Mouse (Mus musculus) limb, embryonic 12.5 days (tissue): ENCODE measurements around the gene Chst8. TPM values are rescaled to one million over a fixed set of nuclear protein-coding genes. Genes with fewer than 3 reads are reported as not detected.

Source experiments
- ATAC-seq: fragments of 200-750 bp; cut with Nextera tagmentation; 2 replicates; pipeline ENCODE4 v1.8.0; 2017; ENCODE audit warnings: low read depth, moderate TSS enrichment; ENCODE audit not compliant: insufficient number of reproducible peaks, insufficient read depth, low FRiP score, low TSS enrichment
- H3K27ac ChIP-seq: fragments of 300-500 bp; sonication (generic); 2 replicates; pipeline ENCODE4 v1.5.1; 2016; ENCODE audit warnings: mild to moderate bottlenecking, moderate library complexity
- H3K27me3 ChIP-seq: fragments of 300-500 bp; sonication (generic); 2 replicates; pipeline ENCODE4 v1.6.1; 2016; ENCODE audit warnings: mild to moderate bottlenecking, moderate library complexity
- H3K36me3 ChIP-seq: fragments of 300-500 bp; sonication (generic); 2 replicates; pipeline ENCODE4 v1.6.1; 2016; ENCODE audit warnings: mild to moderate bottlenecking, moderate library complexity
- H3K4me1 ChIP-seq: fragments of 300-500 bp; sonication (generic); replicated peaks from 2 replicates; pipeline ENCODE4 v1.6.1; 2016
- H3K4me2 ChIP-seq: fragments of 300-500 bp; sonication (generic); 2 replicates; pipeline ENCODE4 v1.6.1; 2016; ENCODE audit warnings: mild to moderate bottlenecking, moderate library complexity
- H3K4me3 ChIP-seq: fragments of 300-500 bp; sonication (generic); replicated peaks from 2 replicates; pipeline ENCODE4 v1.5.1; 2016; ENCODE audit warnings: mild to moderate bottlenecking
- H3K9ac ChIP-seq: fragments of 300-500 bp; sonication (generic); replicated peaks from 2 replicates; pipeline ENCODE4 v1.6.1; 2016; ENCODE audit warnings: mild to moderate bottlenecking, moderate library complexity
- H3K9me3 ChIP-seq: fragments of 300-500 bp; sonication (generic); 2 replicates; pipeline ENCODE4 v1.6.1; 2016; ENCODE audit warnings: mild to moderate bottlenecking, moderate library complexity
- WGBS: fragments of 180-500 bp; shearing (Covaris S2); methylation state at CpG from one replicate; pipeline ENCODE4 v1.1.7; 2016; 5-methylcytosine and 5-hydroxymethylcytosine counted together
- polyA plus RNA-seq: library from polyadenylated mRNA; unstranded; fragments of >200 nt; fragmentation: Nextera tagmentation; extraction: Ambion mirVana; gene quantifications from 2 replicates; pipeline ENCODE4 v1.2.1, GENCODE M21; 2016

Gene Chst8
- polyA plus RNA-seq, 1 experiment from 2014 or later = 4.1 TPM

DNA sequence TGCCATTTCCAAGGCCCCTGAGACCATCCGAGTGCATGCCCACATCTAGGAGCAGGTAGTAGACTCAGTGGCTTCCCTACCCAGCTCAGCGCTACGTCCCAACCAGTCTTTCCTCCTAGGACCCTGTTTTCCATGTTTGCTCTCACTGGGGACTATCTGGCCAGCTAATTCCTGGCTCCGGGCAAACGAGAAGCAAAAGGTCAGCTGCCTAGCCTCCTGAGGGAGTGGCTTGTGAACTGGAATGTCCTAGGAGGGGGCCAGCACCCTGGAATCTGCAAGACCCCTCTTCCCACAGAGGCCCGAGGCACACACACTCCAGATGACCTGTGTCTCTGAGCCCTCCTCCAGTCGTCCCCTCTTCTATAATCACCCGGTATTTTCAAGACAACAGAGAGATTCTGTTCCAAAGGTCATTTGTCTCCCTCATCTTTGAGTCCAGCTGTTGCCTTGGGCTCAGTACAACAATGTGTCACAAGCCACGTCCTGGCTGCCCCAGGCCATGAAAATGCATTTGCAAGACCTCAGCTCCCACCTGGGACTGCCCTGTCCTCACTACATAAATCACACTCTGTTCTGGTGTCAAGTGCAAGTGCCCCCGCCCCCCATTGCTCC lies 60.3 kb downstream of the Chst8 start:
- Histone ChIP-seq H3K9me3 (peaks cover 9% of the 10 kb centered on the region; the same call in 1 of the 2 replicates), H3K9ac (no peak overlapping the region), H3K4me1 (peaks cover 35% of the 10 kb centered on the region), H3K27me3 (no peaks in the 10 kb centered on the region), H3K4me3 (no peak overlapping the region), H3K4me2 (no peak overlapping the region), H3K36me3 (no peaks in the 10 kb centered on the region), H3K27ac (no peak overlapping the region)
- ATAC-seq = no peak
- WGBS = 24% methylated on average over 10 of the region's 10 CpGs

DNA sequence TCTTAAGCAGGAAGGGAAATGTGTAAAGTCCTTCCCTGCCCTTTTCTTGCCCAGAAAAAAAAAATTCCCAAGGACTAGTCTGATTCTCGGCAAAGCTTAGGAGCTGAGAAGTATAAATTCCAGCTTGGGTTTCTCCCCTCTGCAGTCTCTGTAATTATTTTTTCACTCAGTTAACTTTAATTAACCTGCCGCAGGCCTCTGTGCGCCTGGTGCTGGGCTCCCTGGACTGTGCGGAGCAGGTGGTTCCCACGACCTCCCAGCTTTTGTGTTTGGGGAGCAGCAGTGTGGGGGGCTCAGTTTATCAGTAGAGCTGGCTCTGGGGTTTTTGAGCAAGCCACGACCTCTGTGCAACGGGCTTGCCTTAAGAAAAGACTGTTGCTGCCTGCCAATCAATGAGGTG lies 62.2 kb downstream of the Chst8 start:
- H3K9ac ChIP-seq = no peak overlapping the region
- peaks cover 47% of the 10 kb centered on the region for H3K4me1 ChIP-seq
- 22% methylated on average over 7 of the region's 7 CpGs for WGBS
- no peak overlapping the region for H3K4me2 ChIP-seq
- H3K36me3 ChIP-seq = no peaks in the 10 kb centered on the region
- ATAC-seq = no peak
- no peak overlapping the region for H3K27ac ChIP-seq
- no peak overlapping the region for H3K4me3 ChIP-seq
- H3K9me3 ChIP-seq = 0 out of 2 replicates have a peak, but pooled peaks cover 5% of the 10 kb centered on the region
- no peaks in the 10 kb centered on the region; the same call in 1 of the 2 replicates for H3K27me3 ChIP-seq

DNA sequence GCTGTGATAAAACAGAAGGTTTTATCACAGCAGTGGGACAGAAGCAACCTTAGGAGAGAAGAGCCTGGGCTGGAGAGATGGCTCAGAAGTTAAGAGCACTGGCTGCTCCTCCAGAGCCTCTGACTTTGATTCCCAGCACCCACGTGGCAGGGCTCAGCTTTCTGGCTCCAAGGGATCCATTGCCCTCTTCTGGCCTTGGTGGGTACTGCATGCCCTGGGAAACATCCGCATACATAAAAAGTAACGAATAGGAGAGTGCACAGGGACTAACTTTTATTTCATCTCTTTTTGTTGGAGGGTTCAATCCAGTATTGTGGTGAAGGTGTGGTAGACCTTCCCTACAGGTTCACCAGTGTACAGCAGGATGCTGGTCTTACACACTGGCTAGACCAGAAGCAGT lies 62.8 kb downstream of the Chst8 start:
- 46% methylated on average over 3 of the region's 3 CpGs for WGBS

GRCm38 (mm10) chr7:34748501-34748900 lies 64.0 kb downstream of the Chst8 start:
- no peak overlapping the region for H3K27ac ChIP-seq
- H3K9ac ChIP-seq = no peak overlapping the region
- H3K4me3 ChIP-seq = no peak overlapping the region
- H3K4me2 ChIP-seq = no peak overlapping the region
- 56% methylated on average over 4 of the region's 4 CpGs for WGBS
- H3K9me3 ChIP-seq = 0 out of 2 replicates have a peak, but pooled peaks cover 5% of the 10 kb centered on the region
- ATAC-seq = no peak
- H3K36me3 ChIP-seq = no peaks in the 10 kb centered on the region
- no peaks in the 10 kb centered on the region; the same call in 1 of the 2 replicates for H3K27me3 ChIP-seq
- peaks cover 44% of the 10 kb centered on the region for H3K4me1 ChIP-seq

More for the DNA sequence above, 62.8 kb downstream of the Chst8 start:
- ATAC-seq = no peak
- H3K9me3 ChIP-seq = 0 out of 2 replicates have a peak, but pooled peaks cover 5% of the 10 kb centered on the region
- no peak overlapping the region for H3K4me3 ChIP-seq
- H3K27me3 ChIP-seq = no peaks in the 10 kb centered on the region; the same call in 1 of the 2 replicates
- peaks cover 47% of the 10 kb centered on the region for H3K4me1 ChIP-seq
- H3K27ac ChIP-seq = 0 out of 2 replicates have a peak overlapping the region, but pooled peaks have one; percentile 30
- no peak overlapping the region for H3K4me2 ChIP-seq
- no peaks in the 10 kb centered on the region for H3K36me3 ChIP-seq
- H3K9ac ChIP-seq = no peak overlapping the region

GRCm38 (mm10) chr7:34747661-34748060 lies 64.8 kb downstream of the Chst8 start:
- no peak for ATAC-seq
- peaks cover 38% of the 10 kb centered on the region for H3K4me1 ChIP-seq
- 41% methylated on average over 12 of the region's 12 CpGs for WGBS

GRCm38 (mm10) chr7:34746586-34746985 lies 65.9 kb downstream of the Chst8 start:
- Histone ChIP-seq H3K4me2 (no peak overlapping the region), H3K36me3 (no peaks in the 10 kb centered on the region), H3K9ac (peak overlapping the region; percentile 42; the same call in 1 of the 2 replicates), H3K4me1 (peaks cover 27% of the 10 kb centered on the region), H3K9me3 (0 out of 2 replicates have a peak, but pooled peaks cover 5% of the 10 kb centered on the region), H3K27ac (no peak overlapping the region), H3K4me3 (no peak overlapping the region), H3K27me3 (no peaks in the 10 kb centered on the region; the same call in 1 of the 2 replicates)
- no peak for ATAC-seq
- 22% methylated on average over 6 of the region's 6 CpGs for WGBS

More at GRCm38 (mm10) chr7:34747661-34748060, 64.8 kb downstream of the Chst8 start:
- H3K9me3 ChIP-seq = 0 out of 2 replicates have a peak, but pooled peaks cover 5% of the 10 kb centered on the region
- no peak overlapping the region for H3K9ac ChIP-seq
- no peaks in the 10 kb centered on the region; the same call in 1 of the 2 replicates for H3K27me3 ChIP-seq
- H3K27ac ChIP-seq = no peak overlapping the region
- H3K36me3 ChIP-seq = no peaks in the 10 kb centered on the region
- H3K4me3 ChIP-seq = no peak overlapping the region
- no peak overlapping the region for H3K4me2 ChIP-seq

- no peaks in the 10 kb centered on the region; the same call in 1 of the 2 replicates for H3K27me3 ChIP-seq
- H3K36me3 ChIP-seq = no peaks in the 10 kb centered on the region
- no peak for ATAC-seq
- WGBS = 32% methylated on average over 9 of the region's 9 CpGs
- peak overlapping the region; percentile 42; the same call in 1 of the 2 replicates for H3K9ac ChIP-seq
- H3K4me3 ChIP-seq = no peak overlapping the region
- H3K27ac ChIP-seq = no peak overlapping the region
- 0 out of 2 replicates have a peak, but pooled peaks cover 5% of the 10 kb centered on the region for H3K9me3 ChIP-seq
- H3K4me2 ChIP-seq = no peak overlapping the region
- peaks cover 26% of the 10 kb centered on the region for H3K4me1 ChIP-seq
These were observed 66.3 kb downstream of the Chst8 start for GRCm38 (mm10) chr7:34746165-34746564.

DNA sequence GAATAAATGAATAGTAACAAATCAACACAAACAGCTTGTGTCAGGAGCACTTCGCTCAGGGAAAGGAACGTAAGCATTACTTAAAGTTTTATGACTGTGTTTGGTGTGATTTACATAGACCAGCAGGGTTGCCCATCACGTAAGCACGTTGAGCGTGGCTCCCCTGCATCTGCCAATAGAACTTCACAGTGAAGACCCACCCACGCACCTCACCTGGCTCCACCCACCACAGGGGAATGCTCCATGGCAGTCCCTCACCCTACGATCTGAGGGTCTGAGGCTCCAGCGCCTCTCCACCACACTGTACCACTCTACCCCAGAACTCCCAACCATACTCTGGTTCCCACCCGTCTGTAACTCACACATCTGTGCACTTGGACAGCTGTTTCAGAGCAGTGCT lies 67.1 kb downstream of the Chst8 start:
- Histone ChIP-seq H3K9me3 (0 out of 2 replicates have a peak, but pooled peaks cover 5% of the 10 kb centered on the region), H3K27ac (no peak overlapping the region), H3K4me1 (peaks cover 19% of the 10 kb centered on the region), H3K4me3 (no peak overlapping the region), H3K36me3 (no peaks in the 10 kb centered on the region), H3K4me2 (no peak overlapping the region), H3K9ac (no peak overlapping the region), H3K27me3 (no peaks in the 10 kb centered on the region; the same call in 1 of the 2 replicates)
- 0 out of 2 replicates have a peak, but pooled peaks have one; percentile 48 for ATAC-seq
- 35% methylated on average over 9 of the region's 9 CpGs for WGBS

DNA sequence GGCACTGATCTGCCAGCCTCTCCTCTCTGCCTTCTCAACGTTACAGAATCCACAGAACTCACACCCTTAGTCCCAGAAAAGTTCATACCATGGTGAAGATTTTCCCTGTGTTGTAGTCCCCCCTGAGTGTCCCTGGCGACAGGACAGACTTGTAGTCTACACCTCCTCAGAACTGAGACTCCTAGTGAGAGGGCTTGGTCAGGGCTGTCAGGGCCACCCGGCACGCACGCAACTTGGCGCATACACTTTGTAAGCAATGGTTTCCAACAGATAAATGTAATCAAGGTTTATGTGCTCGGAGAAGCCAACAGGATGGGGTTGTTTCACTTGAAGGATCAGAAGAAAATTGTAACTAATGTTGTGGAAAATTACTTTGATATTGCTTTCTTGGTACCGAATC lies 67.5 kb downstream of the Chst8 start:
- H3K9me3 ChIP-seq = 0 out of 2 replicates have a peak, but pooled peaks cover 5% of the 10 kb centered on the region
- H3K4me3 ChIP-seq = no peak overlapping the region
- no peak overlapping the region for H3K27ac ChIP-seq
- no peaks in the 10 kb centered on the region; the same call in 1 of the 2 replicates for H3K27me3 ChIP-seq
- no peak for ATAC-seq
- no peaks in the 10 kb centered on the region for H3K36me3 ChIP-seq
- H3K9ac ChIP-seq = no peak overlapping the region
- H3K4me1 ChIP-seq = peaks cover 15% of the 10 kb centered on the region
- no peak overlapping the region for H3K4me2 ChIP-seq
- WGBS = 81% methylated on average over 8 of the region's 8 CpGs

DNA sequence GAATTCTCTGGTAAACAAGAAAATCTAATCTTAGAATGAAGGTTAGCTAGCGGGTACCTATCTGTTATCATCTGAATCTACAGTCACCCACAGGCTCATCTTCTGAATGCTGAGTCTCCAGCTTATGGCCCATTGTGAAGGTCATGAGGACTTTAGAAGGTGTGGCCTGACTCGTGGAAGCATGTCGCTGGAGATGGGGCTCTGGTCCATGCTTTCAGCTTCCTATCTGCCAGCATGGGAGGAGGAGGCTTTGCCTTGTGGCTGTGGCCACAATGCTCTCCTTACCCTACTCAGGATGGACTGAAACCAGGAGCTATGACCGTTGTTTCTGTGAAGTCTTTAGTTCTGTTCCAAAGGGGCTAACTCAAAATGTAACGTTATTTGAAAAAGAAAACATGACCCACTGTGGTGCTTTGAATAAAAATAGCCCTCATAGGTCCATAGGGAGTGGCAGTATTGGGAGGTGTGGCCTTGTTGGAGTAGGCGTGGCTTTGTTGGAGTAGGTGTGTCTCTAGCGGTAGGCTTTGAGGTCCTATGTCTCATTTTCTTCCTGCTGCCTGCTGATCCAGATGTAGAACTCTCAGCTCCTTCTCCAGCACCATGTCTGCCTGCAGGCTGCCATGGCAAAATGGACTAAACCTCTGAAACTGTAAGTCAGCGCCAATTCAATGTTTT lies 69.0 kb downstream of the Chst8 start:
- Histone ChIP-seq H3K4me3 (no peak overlapping the region), H3K27me3 (no peaks in the 10 kb centered on the region; the same call in 1 of the 2 replicates), H3K36me3 (no peaks in the 10 kb centered on the region), H3K4me2 (no peak overlapping the region), H3K9ac (no peak overlapping the region), H3K9me3 (0 out of 2 replicates have a peak, but pooled peaks cover 5% of the 10 kb centered on the region), H3K4me1 (peaks cover 12% of the 10 kb centered on the region), H3K27ac (no peak overlapping the region)
- ATAC-seq = no peak
- 80% methylated on average over 8 of the region's 8 CpGs for WGBS

DNA sequence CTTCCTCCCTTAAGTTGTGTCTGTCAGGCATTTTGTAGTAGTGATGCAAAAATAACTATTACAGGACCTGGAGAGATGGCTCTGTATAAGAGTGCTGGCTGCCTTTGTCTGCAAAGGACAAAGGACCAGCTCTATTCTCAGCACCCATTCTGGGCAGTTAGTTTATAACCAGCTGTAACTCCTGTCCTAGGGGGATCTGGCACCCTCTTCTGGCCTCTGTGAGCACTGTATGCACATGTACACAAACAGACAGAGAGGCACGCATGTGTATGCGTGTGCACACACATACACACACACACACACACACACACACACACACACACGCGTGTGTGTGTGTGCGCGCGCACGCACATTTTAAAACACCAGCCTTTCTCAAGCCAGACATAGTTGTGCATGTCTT lies 73.1 kb downstream of the Chst8 start:
- ATAC-seq = no peak
- H3K27ac ChIP-seq = no peak overlapping the region
- 0 out of 2 replicates have a peak, but pooled peaks cover 5% of the 10 kb centered on the region for H3K9me3 ChIP-seq
- no peaks in the 10 kb centered on the region for H3K36me3 ChIP-seq
- no peaks in the 10 kb centered on the region for H3K4me1 ChIP-seq
- WGBS = 93% methylated on average over 8 of the region's 8 CpGs
- H3K9ac ChIP-seq = no peak overlapping the region
- no peak overlapping the region for H3K4me3 ChIP-seq
- H3K4me2 ChIP-seq = no peak overlapping the region
- H3K27me3 ChIP-seq = no peaks in the 10 kb centered on the region
